Mouse (Mus musculus): ENCODE measurements around the gene Mybpc3. TPM values are rescaled to one million over a fixed set of nuclear protein-coding genes. Genes with fewer than 3 reads are reported as not detected.

Mybpc3 gene
- polyA plus RNA-seq, 1 experiment: not detected

GRCm38 (mm10) chr2:91139764-91140163 lies 21.8 kb downstream of the Mybpc3 start:
- H3K4me1 ChIP-seq (ENCODE audit: control insufficient read depth, insufficient read depth, low read length): no peaks in the 10 kb centered on the region
- no peak for TF ChIP-seq POLR2A (IDR thresholded peaks at IDR 0.05; ENCODE audit: insufficient read depth, low read depth, low read length)
- no peak for TF ChIP-seq CTCF (IDR thresholded peaks at IDR 0.05; ENCODE audit: insufficient read depth, low read depth, low read length)
- H3K4me3 ChIP-seq (ENCODE audit: insufficient read depth, low read depth, low read length): no peak overlapping the region
- WGBS: 59% methylated on average over 8 of the region's 8 CpGs
- H3K27ac ChIP-seq (ENCODE audit: insufficient read depth, low read depth, low read length): no peak overlapping the region

- no peak for TF ChIP-seq CTCF (IDR thresholded peaks at IDR 0.05; ENCODE audit: insufficient read depth, low read depth, low read length)
- TF ChIP-seq POLR2A (IDR thresholded peaks at IDR 0.05; ENCODE audit: insufficient read depth, low read depth, low read length): no peak
- H3K4me1 ChIP-seq (ENCODE audit: control insufficient read depth, insufficient read depth, low read length): no peaks in the 10 kb centered on the region
- no peak overlapping the region for H3K27ac ChIP-seq (ENCODE audit: insufficient read depth, low read depth, low read length)
- H3K4me3 ChIP-seq (ENCODE audit: insufficient read depth, low read depth, low read length): no peak overlapping the region
- WGBS: 90% methylated on average over 6 of the region's 6 CpGs
Observed at GRCm38 (mm10) chr2:91142920-91143319, 25.0 kb downstream of the Mybpc3 start.

DNA sequence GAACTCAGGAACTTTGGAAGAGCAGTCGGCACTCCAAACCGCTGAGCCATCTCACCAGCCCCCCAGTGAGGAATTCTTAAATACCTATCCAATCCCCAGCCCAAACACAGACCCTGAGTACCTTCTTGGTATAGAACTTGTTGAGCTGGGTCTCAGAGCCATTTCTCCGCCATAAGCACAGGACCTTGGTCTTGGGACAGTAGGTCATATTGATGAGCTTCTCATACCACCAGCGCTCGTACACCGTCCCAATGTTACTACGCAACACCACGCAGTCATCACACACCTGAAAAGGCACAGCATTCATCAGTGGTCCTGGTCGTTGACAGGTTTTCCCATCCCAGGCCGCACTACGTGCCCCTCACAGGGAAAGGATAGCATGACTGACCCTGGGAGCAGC lies 25.5 kb downstream of the Mybpc3 start:
- H3K27ac ChIP-seq (ENCODE audit: insufficient read depth, low read depth, low read length): no peak overlapping the region
- TF ChIP-seq POLR2A (IDR thresholded peaks at IDR 0.05; ENCODE audit: insufficient read depth, low read depth, low read length): no peak
- no peak for TF ChIP-seq CTCF (IDR thresholded peaks at IDR 0.05; ENCODE audit: insufficient read depth, low read depth, low read length)
- H3K4me1 ChIP-seq (ENCODE audit: control insufficient read depth, insufficient read depth, low read length): no peaks in the 10 kb centered on the region
- no peak overlapping the region for H3K4me3 ChIP-seq (ENCODE audit: insufficient read depth, low read depth, low read length)
- WGBS: 94% methylated on average over 11 of the region's 11 CpGs

GRCm38 (mm10) chr2:91148101-91148500 lies 30.2 kb downstream of the Mybpc3 start:
- Histone ChIP-seq H3K27ac (ENCODE audit: insufficient read depth, low read depth, low read length) (no peak overlapping the region), H3K4me1 (ENCODE audit: control insufficient read depth, insufficient read depth, low read length) (no peaks in the 10 kb centered on the region), H3K4me3 (ENCODE audit: insufficient read depth, low read depth, low read length) (no peak overlapping the region)
- TF ChIP-seq POLR2A (IDR thresholded peaks at IDR 0.05; ENCODE audit: insufficient read depth, low read depth, low read length): no peak
- no peak for TF ChIP-seq CTCF (IDR thresholded peaks at IDR 0.05; ENCODE audit: insufficient read depth, low read depth, low read length)

DNA sequence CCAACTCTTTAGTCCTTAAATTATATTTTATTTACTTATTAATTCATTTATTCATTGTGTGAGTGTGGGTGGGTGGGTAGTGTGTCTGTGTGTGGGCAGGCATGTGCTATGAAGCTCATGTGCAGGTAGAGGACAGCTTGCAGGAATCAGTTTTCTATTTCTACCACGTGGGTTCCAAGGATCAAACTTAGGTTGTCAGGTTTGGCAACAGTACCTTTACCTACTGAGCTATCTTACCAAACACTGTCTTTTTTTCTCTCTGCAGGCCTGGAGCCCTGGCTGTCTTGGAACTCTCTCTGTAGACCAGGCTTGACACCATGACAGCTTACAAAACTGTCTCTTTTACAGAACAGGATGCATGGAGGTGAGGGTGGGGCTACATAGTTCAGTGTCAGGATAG lies 33.4 kb downstream of the Mybpc3 start:
- WGBS: 73% methylated on average over 1 of the region's 1 CpGs
- no peak overlapping the region for H3K27ac ChIP-seq (ENCODE audit: insufficient read depth, low read depth, low read length)
- H3K4me1 ChIP-seq (ENCODE audit: control insufficient read depth, insufficient read depth, low read length): no peaks in the 10 kb centered on the region
- H3K4me3 ChIP-seq (ENCODE audit: insufficient read depth, low read depth, low read length): no peak overlapping the region
- TF ChIP-seq CTCF (IDR thresholded peaks at IDR 0.05; ENCODE audit: insufficient read depth, low read depth, low read length) (no peak), POLR2A (IDR thresholded peaks at IDR 0.05; ENCODE audit: insufficient read depth, low read depth, low read length) (no peak)

GRCm38 (mm10) chr2:91152885-91153377 lies 35.0 kb downstream of the Mybpc3 start:
- Histone ChIP-seq H3K27ac (ENCODE audit: insufficient read depth, low read depth, low read length) (no peak overlapping the region), H3K4me3 (ENCODE audit: insufficient read depth, low read depth, low read length) (no peak overlapping the region), H3K4me1 (ENCODE audit: control insufficient read depth, insufficient read depth, low read length) (no peaks in the 10 kb centered on the region)
- no peak for TF ChIP-seq POLR2A (IDR thresholded peaks at IDR 0.05; ENCODE audit: insufficient read depth, low read depth, low read length)
- 85% methylated on average over 3 of the region's 3 CpGs for WGBS

- H3K4me3 ChIP-seq (ENCODE audit: insufficient read depth, low read depth, low read length): no peak overlapping the region
- H3K4me1 ChIP-seq (ENCODE audit: control insufficient read depth, insufficient read depth, low read length): no peaks in the 10 kb centered on the region
- TF ChIP-seq CTCF (IDR thresholded peaks at IDR 0.05; ENCODE audit: insufficient read depth, low read depth, low read length): no peak
- TF ChIP-seq POLR2A (IDR thresholded peaks at IDR 0.05; ENCODE audit: insufficient read depth, low read depth, low read length): no peak
- 93% methylated on average over 3 of the region's 3 CpGs for WGBS
- no peak overlapping the region for H3K27ac ChIP-seq (ENCODE audit: insufficient read depth, low read depth, low read length)
Observed at GRCm38 (mm10) chr2:91154091-91154490, 36.1 kb downstream of the Mybpc3 start.

DNA sequence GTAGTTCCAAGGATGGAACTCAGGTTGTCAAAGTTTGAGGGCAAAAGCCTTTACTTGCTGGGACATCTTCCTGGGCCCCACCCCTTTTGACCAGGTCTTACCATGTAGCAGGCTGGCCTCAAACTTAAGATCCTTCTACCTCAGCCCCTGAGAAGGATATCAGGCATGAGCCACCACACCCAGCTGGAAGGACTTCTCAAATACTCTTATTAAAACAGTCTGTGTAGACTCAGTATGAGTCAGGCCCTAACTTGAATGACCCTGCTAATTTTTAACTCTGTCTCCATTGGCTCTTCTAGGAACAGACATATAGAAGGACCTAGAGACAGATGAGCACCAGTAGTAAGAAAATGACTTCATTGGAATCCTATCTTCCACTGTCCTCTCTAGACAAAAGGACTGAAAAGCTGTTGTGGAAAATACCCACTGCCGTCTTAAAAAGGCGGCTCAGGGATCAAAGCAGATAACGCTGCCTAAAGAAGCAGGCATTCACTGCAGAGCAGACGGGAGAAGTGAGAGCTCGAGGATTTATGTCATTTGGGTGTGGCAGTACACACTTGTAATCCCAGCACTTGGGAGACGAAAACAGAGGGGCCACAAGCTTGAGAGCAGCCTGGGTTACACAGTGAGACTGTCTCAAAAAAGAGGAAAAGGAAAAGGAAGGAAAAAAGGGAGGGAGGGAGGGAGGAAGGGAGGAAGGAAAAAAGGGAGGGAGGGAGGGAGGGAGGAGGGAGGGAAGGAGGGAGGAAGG lies 39.2 kb downstream of the Mybpc3 start:
- WGBS: 55% methylated on average over 6 of the region's 6 CpGs
- no peak overlapping the region for H3K4me3 ChIP-seq (ENCODE audit: insufficient read depth, low read depth, low read length)
- H3K27ac ChIP-seq (ENCODE audit: insufficient read depth, low read depth, low read length): no peak overlapping the region
- no peaks in the 10 kb centered on the region for H3K4me1 ChIP-seq (ENCODE audit: control insufficient read depth, insufficient read depth, low read length)
- no peak for TF ChIP-seq POLR2A (IDR thresholded peaks at IDR 0.05; ENCODE audit: insufficient read depth, low read depth, low read length)

- no peaks in the 10 kb centered on the region for H3K4me1 ChIP-seq (ENCODE audit: control insufficient read depth, insufficient read depth, low read length)
- H3K27ac ChIP-seq (ENCODE audit: insufficient read depth, low read depth, low read length): no peak overlapping the region
- no peak for TF ChIP-seq POLR2A (IDR thresholded peaks at IDR 0.05; ENCODE audit: insufficient read depth, low read depth, low read length)
- TF ChIP-seq CTCF (IDR thresholded peaks at IDR 0.05; ENCODE audit: insufficient read depth, low read depth, low read length): no peak
- H3K4me3 ChIP-seq (ENCODE audit: insufficient read depth, low read depth, low read length): no peak overlapping the region
- WGBS: 85% methylated on average over 6 of the region's 6 CpGs
Observed at GRCm38 (mm10) chr2:91160591-91160990, 42.6 kb downstream of the Mybpc3 start.
